Mouse (Mus musculus) midbrain, embryonic 13.5 days (tissue): ENCODE results near the gene Zswim7. TPM values are rescaled to one million over a fixed set of nuclear protein-coding genes. Genes with fewer than 3 reads are reported as not detected.

Source experiments
- ATAC-seq: fragments of 200-750 bp; cut with Nextera tagmentation; 2 replicates; pipeline ENCODE4 v1.8.0; 2017; ENCODE audit warnings: mild to moderate bottlenecking, moderate TSS enrichment, moderate library complexity
- H3K27ac ChIP-seq: fragments of 300-500 bp; sonication (generic); 2 replicates; pipeline ENCODE4 v1.5.1; 2015; ENCODE audit warnings: inconsistent platforms, mild to moderate bottlenecking, moderate library complexity
- H3K27me3 ChIP-seq: fragments of 300-500 bp; sonication (generic); 2 replicates; pipeline ENCODE4 v1.6.1; 2015; ENCODE audit warnings: mild to moderate bottlenecking, inconsistent platforms
- H3K36me3 ChIP-seq: fragments of 300-500 bp; sonication (generic); 2 replicates; pipeline ENCODE4 v1.6.1; 2015; ENCODE audit warnings: mild to moderate bottlenecking, inconsistent platforms
- H3K4me1 ChIP-seq: fragments of 300-500 bp; sonication (generic); replicated peaks from 2 replicates; pipeline ENCODE4 v1.6.1; 2015; ENCODE audit warnings: inconsistent platforms
- H3K4me2 ChIP-seq: fragments of 300-500 bp; sonication (generic); replicated peaks from 2 replicates; pipeline ENCODE4 v1.6.1; 2015; ENCODE audit warnings: moderate library complexity, mild to moderate bottlenecking, inconsistent platforms
- H3K4me3 ChIP-seq: fragments of 300-500 bp; sonication (generic); replicated peaks from 2 replicates; pipeline ENCODE4 v1.5.1; 2015; ENCODE audit warnings: mild to moderate bottlenecking, inconsistent platforms
- H3K9ac ChIP-seq: fragments of 300-500 bp; sonication (generic); replicated peaks from 2 replicates; pipeline ENCODE4 v1.6.1; 2015; ENCODE audit warnings: mild to moderate bottlenecking, inconsistent platforms
- H3K9me3 ChIP-seq: fragments of 300-500 bp; sonication (generic); 2 replicates; pipeline ENCODE4 v1.6.1; 2016; ENCODE audit warnings: mild to moderate bottlenecking, inconsistent platforms
- WGBS: fragments of 180-500 bp; shearing (Covaris S2); methylation state at CpG from one replicate; pipeline ENCODE4 v1.1.7; 2015; 5-methylcytosine and 5-hydroxymethylcytosine counted together
- polyA plus RNA-seq: library from polyadenylated mRNA; unstranded; fragments of >200 nt; fragmentation: Nextera tagmentation; extraction: Ambion mirVana; gene quantifications from 2 replicates; pipeline ENCODE4 v1.2.1, GENCODE M21; 2015

Zswim7 gene
- polyA plus RNA-seq, 1 experiment from 2014 or later: 9.4 TPM

GRCm38 (mm10) chr11:62251047-62251446, 30.1 kb downstream of the Zswim7 start:
- peaks cover 14% of the 10 kb centered on the region for H3K4me1 ChIP-seq

DNA sequence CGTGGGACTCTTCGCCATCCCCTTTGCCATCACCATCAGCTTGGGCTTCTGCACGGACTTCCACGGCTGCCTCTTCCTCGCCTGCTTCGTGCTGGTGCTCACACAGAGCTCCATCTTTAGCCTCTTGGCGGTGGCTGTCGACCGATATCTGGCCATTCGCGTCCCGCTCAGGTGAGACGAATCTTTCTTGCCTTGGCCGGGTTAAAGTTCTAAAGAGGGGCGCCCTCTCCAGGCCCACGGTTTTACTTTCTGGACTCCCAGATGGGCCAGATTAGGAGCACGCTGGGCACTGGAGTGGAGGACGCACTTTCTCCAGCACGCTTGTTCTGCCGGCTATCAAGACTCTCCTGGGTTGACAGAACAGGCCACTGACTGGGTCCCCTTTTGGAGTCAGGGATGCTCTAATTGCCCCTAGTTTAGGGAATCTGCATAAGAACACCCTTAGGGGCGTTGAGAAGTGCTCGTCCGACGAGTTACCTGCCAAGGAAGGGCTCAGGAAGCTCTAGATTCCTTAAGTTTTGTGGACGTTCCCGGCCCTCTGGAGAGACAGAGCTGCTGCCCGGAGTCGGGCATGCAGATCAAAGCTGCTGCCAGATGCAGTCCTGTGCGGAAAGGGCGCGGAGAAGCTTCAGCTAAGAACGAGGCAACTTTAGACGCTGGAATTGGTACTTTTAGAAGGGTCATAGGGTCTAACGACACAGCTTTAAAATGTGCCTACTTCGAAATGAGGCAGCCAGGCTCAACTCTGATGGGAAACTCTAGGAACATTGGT, 31.7 kb downstream of the Zswim7 start:
- H3K9me3 ChIP-seq: no peaks in the 10 kb centered on the region
- peaks cover 41% of the 10 kb centered on the region for H3K27me3 ChIP-seq
- 3% methylated on average over 35 of the region's 35 CpGs for WGBS
- H3K4me1 ChIP-seq: peaks cover 14% of the 10 kb centered on the region
- peak overlapping the region; percentile 67 for H3K4me3 ChIP-seq
- peak overlapping the region; percentile 63 for H3K9ac ChIP-seq
- ATAC-seq: no peak; the same call in 1 of the 2 replicates
- peak overlapping the region; percentile 97 for H3K4me2 ChIP-seq
- no peak overlapping the region for H3K27ac ChIP-seq
- H3K36me3 ChIP-seq: no peaks in the 10 kb centered on the region

More at GRCm38 (mm10) chr11:62251047-62251446, 30.1 kb downstream of the Zswim7 start:
- 72% methylated on average over 11 of the region's 11 CpGs for WGBS
- no peak for ATAC-seq
- H3K27me3 ChIP-seq: peaks cover 41% of the 10 kb centered on the region
- H3K9ac ChIP-seq: no peak overlapping the region
- no peak overlapping the region for H3K4me3 ChIP-seq
- peak overlapping the region; percentile 13; the same call in 1 of the 2 replicates for H3K4me2 ChIP-seq
- H3K9me3 ChIP-seq: no peaks in the 10 kb centered on the region
- H3K36me3 ChIP-seq: no peaks in the 10 kb centered on the region
- H3K27ac ChIP-seq: no peak overlapping the region

GRCm38 (mm10) chr11:62248401-62249244, 32.6 kb downstream of the Zswim7 start, which contains the start of gene Adora2b:
TSS of gene Adora2b (plus strand) at chr11:62248984.
- peak within 1 kb of the TSS; percentile 97 for H3K4me2 ChIP-seq
- WGBS: under 1% methylated on average over 68 of the region's 69 CpGs
- H3K9me3 ChIP-seq: no peaks in the 10 kb centered on the region
- H3K27ac ChIP-seq: no peak within 1 kb of the TSS
- peak within 1 kb of the TSS; percentile 67 for H3K4me3 ChIP-seq
- H3K9ac ChIP-seq: peak within 1 kb of the TSS; percentile 63
- H3K4me1 ChIP-seq: peaks cover 14% of the 10 kb centered on the region
- ATAC-seq: peak; percentile 95
- H3K27me3 ChIP-seq: peaks cover 41% of the 10 kb centered on the region
- no peaks in the 10 kb centered on the region for H3K36me3 ChIP-seq

- peaks cover 40% of the 10 kb centered on the region for H3K27me3 ChIP-seq
- peak overlapping the region; percentile 67 for H3K4me3 ChIP-seq
- WGBS: 41% methylated on average over 18 of the region's 18 CpGs
- H3K4me1 ChIP-seq: peaks cover 14% of the 10 kb centered on the region
- peak overlapping the region; percentile 97 for H3K4me2 ChIP-seq
- no peak for ATAC-seq
- no peaks in the 10 kb centered on the region for H3K36me3 ChIP-seq
- H3K27ac ChIP-seq: no peak overlapping the region
- peak overlapping the region; percentile 63 for H3K9ac ChIP-seq
- H3K9me3 ChIP-seq: no peaks in the 10 kb centered on the region
Measured at GRCm38 (mm10) chr11:62247759-62248400, 33.3 kb downstream of the Zswim7 start.

DNA sequence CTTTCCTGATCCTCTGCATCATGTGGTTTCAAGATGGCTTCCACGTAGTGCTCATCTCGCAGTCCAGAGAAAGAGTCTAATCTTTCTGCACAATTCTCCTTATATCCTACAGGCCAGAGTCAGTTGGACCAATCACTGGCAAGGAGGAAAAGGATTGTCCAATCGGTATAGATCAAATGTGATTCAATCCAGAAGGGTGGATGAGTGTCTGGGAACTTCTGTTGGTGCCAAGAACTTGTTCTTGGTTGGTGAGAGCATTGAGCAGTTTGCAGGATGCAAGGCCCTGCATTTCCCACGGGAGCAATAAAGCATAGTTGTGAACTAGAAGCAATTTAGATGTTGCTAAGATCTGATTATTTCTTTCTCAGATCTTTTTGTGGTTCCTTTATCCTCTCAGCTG, 36.7 kb downstream of the Zswim7 start:
- no peaks in the 10 kb centered on the region for H3K36me3 ChIP-seq
- WGBS: 93% methylated on average over 4 of the region's 4 CpGs
- H3K4me1 ChIP-seq: peaks cover 8% of the 10 kb centered on the region
- H3K4me2 ChIP-seq: no peak overlapping the region
- no peak for ATAC-seq
- H3K4me3 ChIP-seq: no peak overlapping the region
- H3K9me3 ChIP-seq: no peaks in the 10 kb centered on the region
- H3K27me3 ChIP-seq: peaks cover 16% of the 10 kb centered on the region
- H3K9ac ChIP-seq: no peak overlapping the region
- no peak overlapping the region for H3K27ac ChIP-seq

- Histone ChIP-seq H3K36me3 (no peaks in the 10 kb centered on the region), H3K27ac (no peak overlapping the region), H3K27me3 (peaks cover 10% of the 10 kb centered on the region), H3K9ac (no peak overlapping the region), H3K4me3 (no peak overlapping the region), H3K4me1 (peaks cover 3% of the 10 kb centered on the region; the same call in 1 of the 2 replicates), H3K4me2 (no peak overlapping the region), H3K9me3 (no peaks in the 10 kb centered on the region)
- ATAC-seq: no peak
- WGBS: 89% methylated on average over 8 of the region's 8 CpGs
Measured at GRCm38 (mm10) chr11:62243871-62244270, 37.3 kb downstream of the Zswim7 start.

DNA sequence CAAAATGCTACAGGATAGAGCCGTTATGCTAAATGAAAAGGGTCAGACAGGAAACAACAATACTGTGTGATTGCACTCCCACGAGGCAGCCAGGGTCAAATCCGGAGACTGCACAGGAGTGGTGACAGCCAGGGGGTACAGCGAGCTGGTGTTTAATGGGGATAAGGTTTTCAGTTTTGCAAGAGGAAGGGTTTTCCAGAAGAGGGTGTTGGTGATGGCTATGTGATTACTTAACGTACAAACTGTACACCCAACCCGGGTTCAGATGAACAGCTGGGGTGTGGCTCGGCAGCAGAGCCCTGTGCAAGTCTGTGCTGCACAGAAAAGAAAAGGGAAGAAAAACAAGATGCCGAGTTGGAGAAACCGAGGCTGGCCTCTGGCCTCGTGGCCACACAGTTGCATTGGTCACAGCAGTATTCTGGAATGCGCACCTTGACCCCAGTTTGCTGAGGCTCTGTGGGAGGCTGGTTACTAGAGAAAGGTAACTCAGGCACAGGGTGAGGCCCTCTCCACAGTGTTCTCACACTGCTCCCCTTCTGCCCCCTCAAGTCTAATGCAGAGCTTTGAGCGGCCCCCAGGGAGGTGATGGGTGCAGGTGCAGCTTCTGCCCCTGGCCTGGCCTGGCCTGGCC, 40.4 kb downstream of the Zswim7 start:
- Histone ChIP-seq H3K4me2 (no peak overlapping the region), H3K36me3 (no peaks in the 10 kb centered on the region), H3K4me1 (no peaks in the 10 kb centered on the region), H3K4me3 (no peak overlapping the region), H3K27ac (no peak overlapping the region), H3K9ac (no peak overlapping the region), H3K9me3 (no peaks in the 10 kb centered on the region), H3K27me3 (no peaks in the 10 kb centered on the region)
- no peak for ATAC-seq
- 79% methylated on average over 12 of the region's 12 CpGs for WGBS

- WGBS: 87% methylated on average over 4 of the region's 4 CpGs
Measured at GRCm38 (mm10) chr11:62224797-62225196, 56.4 kb downstream of the Zswim7 start.

DNA sequence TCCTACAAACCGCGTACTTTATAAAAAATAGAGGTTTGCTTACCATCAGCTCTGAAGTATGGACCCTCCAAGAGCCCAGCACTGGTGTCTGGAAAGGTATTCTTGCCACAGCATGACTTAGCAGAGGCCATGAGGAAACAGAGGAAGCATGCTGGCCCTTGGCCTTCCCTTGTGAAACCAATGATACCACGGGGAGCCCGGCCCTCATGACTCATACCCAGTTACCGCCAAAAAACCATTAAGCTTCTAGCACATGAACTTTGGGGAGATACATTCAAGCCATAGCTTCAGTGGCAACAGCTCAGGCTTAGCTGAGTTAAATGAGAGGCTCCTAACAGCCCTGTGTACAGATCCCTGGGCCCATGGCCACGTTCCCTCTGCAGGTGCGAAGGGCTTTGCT, 57.2 kb downstream of the Zswim7 start:
- Histone ChIP-seq H3K27me3 (no peaks in the 10 kb centered on the region), H3K4me3 (no peak overlapping the region), H3K27ac (no peak overlapping the region), H3K9me3 (no peaks in the 10 kb centered on the region), H3K36me3 (no peaks in the 10 kb centered on the region; the same call in 1 of the 2 replicates), H3K4me1 (no peaks in the 10 kb centered on the region), H3K9ac (no peak overlapping the region), H3K4me2 (no peak overlapping the region)
- ATAC-seq: no peak
- WGBS: 98% methylated on average over 7 of the region's 7 CpGs

More at GRCm38 (mm10) chr11:62224797-62225196, 56.4 kb downstream of the Zswim7 start:
- no peaks in the 10 kb centered on the region for H3K27me3 ChIP-seq
- no peak for ATAC-seq
- no peaks in the 10 kb centered on the region for H3K4me1 ChIP-seq
- no peak overlapping the region for H3K27ac ChIP-seq
- no peak overlapping the region for H3K9ac ChIP-seq
- H3K4me2 ChIP-seq: no peak overlapping the region
- no peak overlapping the region for H3K4me3 ChIP-seq
- H3K9me3 ChIP-seq: no peaks in the 10 kb centered on the region
- H3K36me3 ChIP-seq: no peaks in the 10 kb centered on the region; the same call in 1 of the 2 replicates

DNA sequence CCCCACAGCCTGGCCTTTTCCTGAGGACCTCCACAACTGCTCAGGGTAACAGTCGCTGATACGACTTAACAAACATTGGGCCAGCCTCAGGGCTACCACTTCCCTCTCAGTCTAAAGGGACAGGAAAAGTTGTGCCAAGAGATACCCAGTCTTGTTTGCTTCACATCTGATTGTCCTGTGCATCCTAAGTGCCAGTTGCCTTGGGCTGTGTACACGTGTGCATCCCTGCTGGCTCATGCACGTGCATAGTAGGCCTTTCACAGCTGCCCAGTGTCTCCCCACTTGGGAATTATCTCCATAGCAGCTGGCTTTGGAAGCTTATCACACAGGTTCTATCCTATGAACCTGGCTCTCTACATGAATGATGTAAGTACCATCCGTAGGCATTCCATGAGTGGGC, 57.8 kb downstream of the Zswim7 start:
- no peaks in the 10 kb centered on the region for H3K9me3 ChIP-seq

DNA sequence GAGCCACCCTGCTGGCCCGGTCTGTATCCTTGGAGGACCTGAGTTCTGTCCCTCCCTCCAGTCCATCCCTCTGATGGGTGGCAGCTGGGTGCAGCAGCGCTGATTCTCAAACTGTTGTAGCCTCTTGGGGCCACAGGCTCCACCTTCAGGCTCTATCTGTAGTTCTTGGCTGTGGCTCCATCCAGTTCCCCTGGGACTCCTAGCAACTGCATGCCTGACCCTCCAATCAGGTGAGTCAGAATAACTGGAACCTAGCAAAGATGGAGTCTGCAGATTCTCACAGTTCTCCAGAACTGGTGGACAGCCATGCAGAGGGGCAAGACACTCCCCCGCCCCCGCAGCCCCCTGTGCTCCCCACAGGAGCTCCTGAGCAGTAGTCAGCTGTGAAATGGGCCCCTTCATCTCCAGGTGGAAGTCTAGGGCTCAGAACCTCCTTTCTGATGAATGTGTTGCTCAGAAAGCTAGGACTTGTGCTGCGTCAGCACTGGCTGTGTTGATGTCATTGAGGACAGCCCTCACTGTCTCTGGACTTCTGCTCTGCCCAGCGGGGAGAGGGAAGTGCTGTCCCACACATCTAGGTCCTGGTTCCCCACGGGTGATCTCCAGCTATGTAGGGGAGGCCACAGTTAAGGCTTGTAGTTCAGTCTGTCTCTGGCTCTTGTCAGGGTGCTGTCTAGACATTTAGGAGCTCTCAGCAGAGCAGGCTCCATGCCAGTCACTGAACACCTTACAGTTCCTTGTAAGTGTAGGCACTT, 60.2 kb downstream of the Zswim7 start:
- no peaks in the 10 kb centered on the region for H3K9me3 ChIP-seq
- no peak overlapping the region for H3K9ac ChIP-seq
- peaks cover 5% of the 10 kb centered on the region; the same call in 1 of the 2 replicates for H3K4me1 ChIP-seq
- no peaks in the 10 kb centered on the region; the same call in 1 of the 2 replicates for H3K36me3 ChIP-seq
- no peak overlapping the region for H3K4me3 ChIP-seq
- no peak overlapping the region for H3K27ac ChIP-seq
- no peaks in the 10 kb centered on the region for H3K27me3 ChIP-seq
- no peak for ATAC-seq
- no peak overlapping the region for H3K4me2 ChIP-seq
- WGBS: 86% methylated on average over 7 of the region's 7 CpGs

More for the DNA sequence above, 57.8 kb downstream of the Zswim7 start:
- Histone ChIP-seq H3K4me1 (no peaks in the 10 kb centered on the region), H3K4me2 (no peak overlapping the region), H3K27me3 (no peaks in the 10 kb centered on the region), H3K9ac (no peak overlapping the region), H3K36me3 (no peaks in the 10 kb centered on the region; the same call in 1 of the 2 replicates), H3K27ac (no peak overlapping the region), H3K4me3 (no peak overlapping the region)
- WGBS: 92% methylated on average over 5 of the region's 5 CpGs
- ATAC-seq: no peak
